Comparison of ENCODE assay signal across 1 mouse cellular context in the genomic region with DNA sequence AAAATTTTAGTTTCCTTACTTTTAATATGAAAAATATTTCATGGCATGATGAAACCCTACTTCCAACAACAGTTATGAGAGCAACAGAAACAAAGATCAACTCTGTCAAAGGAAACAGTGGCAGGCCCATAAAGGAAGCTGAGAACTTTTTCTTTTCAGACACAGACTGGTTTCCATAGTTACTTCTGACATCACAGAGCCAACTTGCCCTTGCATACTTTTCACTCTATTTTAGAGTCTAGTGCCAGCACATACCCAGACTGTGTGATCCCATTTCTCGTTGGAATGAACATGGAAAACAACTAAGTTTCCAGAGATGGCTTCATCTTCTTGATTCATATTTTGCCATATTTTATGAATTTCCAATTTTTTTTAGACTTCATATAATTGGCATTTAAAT.
TF ChIP-seq lines count a peak whose summit lies in the region.

No protein-coding gene starts in this region.

TF ChIP-seq in CH12.LX, 34 proteins besides CTCF, POLR2A, EP300 and RAD21 (continued from another document):
- TF ChIP-seq ZKSCAN1 (IDR thresholded peaks at IDR 0.05; ENCODE audit: borderline replicate concordance, low read depth, low read length) = no peak
- no peak for TF ChIP-seq MAX (IDR thresholded peaks at IDR 0.05; ENCODE audit: low read length)
- no peak for TF ChIP-seq CHD1 (IDR thresholded peaks at IDR 0.05; ENCODE audit: low read depth, low read length)
- TF ChIP-seq RCOR1 (conservative IDR thresholded peaks at IDR 0.05; ENCODE audit: low read depth, low read length) = no peak
- no peak for TF ChIP-seq NRF1 (IDR thresholded peaks at IDR 0.05; ENCODE audit: low read depth, low read length)
- TF ChIP-seq USF1 (IDR thresholded peaks at IDR 0.05; ENCODE audit: low read depth, low read length) = no peak
- TF ChIP-seq ETS1 (conservative IDR thresholded peaks at IDR 0.05; ENCODE audit: low read depth, low read length) = no peak
- no peak for TF ChIP-seq SMC3 (IDR thresholded peaks at IDR 0.05; ENCODE audit: low read depth, low read length)
- no peak for TF ChIP-seq MYC (IDR thresholded peaks at IDR 0.05; ENCODE audit: low read depth, low read length)
- no peak for TF ChIP-seq POLR2AphosphoS2 (IDR thresholded peaks at IDR 0.05; ENCODE audit: low read depth, low read length)
TF ChIP-seq in CH12.LX: peak in this region for 0.
